Mouse (Mus musculus) retina, postnatal 1 day (tissue): Measurements from ENCODE around the gene Cxadr.

Experiments used
- DNase-seq: peaks from one replicate; pipeline ENCODE4 v3.0.0-alpha.2; 2012

Cxadr gene

GRCm38 (mm10) chr16:78373743-78374142 is 72.5 kb downstream of the Cxadr start:
- no peak for DNase-seq

- peak; percentile 9 for DNase-seq
Measured at GRCm38 (mm10) chr16:78375222-78375621, 73.9 kb downstream of the Cxadr start.

DNA sequence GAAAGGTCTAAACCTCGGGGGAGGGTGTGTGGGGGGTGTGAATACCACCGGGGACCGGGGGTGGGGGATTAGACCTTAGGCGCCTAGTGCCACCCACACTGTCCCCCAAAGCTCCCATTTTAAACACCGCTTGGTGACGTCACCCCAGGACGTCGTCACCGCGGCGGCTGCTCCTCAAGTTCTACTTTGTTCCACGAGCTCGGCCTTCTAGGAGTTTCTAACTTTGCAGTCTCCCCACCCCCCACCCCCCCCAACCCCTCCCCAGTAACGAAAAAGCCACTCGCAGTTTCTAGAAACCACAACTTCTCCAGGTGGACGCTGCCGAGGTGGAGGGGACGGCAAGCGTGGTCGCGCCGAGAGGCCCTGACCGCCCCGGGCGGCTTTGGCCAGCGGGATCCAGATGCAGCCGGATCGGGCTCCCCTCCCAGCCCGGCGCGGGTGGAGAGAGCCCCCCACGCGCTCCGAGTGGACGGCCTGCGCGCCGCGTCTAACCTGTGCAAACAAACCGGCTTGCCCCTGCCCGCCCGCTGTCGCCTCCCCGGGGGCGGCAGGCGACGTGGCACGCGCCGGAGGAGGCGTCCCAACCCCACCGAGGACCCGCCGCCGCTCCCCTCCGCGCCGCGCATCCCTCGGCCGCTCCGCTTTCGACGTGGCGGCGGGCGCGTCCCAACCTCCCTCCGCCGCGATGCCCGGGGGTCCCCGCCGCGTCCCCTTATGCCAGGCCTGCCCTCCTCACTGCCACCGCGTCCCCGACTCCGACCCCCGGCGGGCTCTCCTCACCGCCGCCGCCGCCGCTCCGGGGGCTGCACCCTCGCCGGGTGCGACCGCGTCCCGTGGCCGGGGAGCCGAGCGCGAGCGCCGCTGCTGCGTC is 74.8 kb downstream of the Cxadr start:
- DNase-seq = peak; percentile 64

DNA sequence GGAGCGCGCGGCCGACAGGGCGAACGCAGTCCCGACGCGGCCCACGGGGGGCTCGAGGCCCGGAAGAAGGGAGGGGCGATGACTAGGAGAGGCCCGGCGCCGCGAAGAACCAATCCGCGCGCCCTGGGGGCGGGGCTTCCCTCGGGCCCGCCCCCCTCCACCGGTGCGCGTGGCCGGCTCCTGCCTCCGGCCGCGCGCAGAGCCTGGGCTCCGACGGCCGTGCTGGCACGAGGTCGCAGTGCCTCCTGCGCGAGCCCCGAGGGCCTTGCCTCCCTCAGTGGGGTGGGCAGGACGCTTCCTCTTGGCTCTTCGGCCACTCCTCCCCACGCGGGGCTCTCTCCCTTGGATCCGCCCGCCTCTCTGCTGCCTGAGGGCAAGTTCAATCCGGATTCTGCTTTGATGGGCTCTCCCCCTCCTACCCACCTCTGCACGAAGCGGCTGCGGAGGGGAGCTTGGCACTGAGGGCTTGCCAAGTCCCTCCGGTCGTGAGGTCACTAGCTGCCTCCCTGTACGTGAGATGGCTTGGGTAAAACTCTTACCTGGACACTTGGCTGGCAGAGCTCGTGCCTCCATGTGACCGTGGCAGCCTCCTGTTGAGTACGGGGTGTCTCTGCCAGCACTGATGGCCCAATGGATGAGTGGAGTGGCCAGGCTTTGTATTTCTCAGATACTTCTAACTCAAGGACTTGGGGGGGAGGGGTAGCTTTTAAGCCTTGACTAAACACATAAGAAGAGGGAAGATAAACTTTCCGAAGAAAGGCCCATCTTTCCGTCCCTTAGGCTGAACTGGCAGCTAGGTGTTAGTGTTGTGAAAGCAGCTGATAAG is 75.7 kb downstream of the Cxadr start, which contains the start of gene Btg3:
Gene Btg3 (minus strand): TSS at position 448 of the 826 bp plus-strand sequence.
- DNase-seq = peak; percentile 96

DNA sequence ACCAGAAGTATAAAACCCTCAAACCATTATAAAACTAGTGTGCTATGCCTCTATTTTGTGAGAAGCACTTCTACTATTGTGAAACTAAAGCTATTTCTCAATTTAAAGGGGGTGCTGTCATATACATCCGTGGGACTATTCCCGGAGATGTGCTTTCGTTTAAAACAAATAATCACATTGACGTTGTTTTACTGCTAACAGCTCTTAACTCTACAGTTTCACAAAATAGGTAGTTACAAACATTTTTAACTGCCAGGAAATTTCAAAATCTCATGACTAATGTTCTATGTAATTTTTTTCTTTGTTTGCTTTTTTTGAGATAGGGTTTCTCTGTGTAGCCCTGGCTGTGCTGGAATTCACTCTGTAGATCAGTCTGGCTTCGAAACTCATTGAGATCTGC is 77.2 kb downstream of the Cxadr start:
- no peak for DNase-seq

- peak; percentile 21 for DNase-seq
Measured at GRCm38 (mm10) chr16:78389122-78389521, 87.8 kb downstream of the Cxadr start.

DNA sequence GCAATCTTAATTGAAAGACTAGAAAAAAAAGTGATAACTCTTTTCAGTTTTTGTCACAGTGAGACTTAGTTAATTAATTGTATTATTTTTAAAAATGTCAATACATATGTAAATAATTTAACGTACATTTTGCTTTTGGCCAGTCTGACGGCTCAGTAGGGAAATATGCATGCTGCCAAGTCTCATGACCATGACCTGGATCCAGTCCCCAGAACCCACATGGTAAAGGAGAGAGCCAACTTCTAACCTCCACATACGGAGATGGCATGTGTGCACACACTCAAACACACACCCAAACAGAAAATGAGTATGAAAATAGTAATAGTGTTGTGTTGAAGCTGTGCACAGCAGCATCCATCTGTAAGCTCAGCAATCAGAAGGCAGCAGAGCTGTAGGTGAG is 88.7 kb downstream of the Cxadr start:
- DNase-seq = no peak

GRCm38 (mm10) chr16:78391354-78391753 is 90.1 kb downstream of the Cxadr start:
- DNase-seq = no peak

GRCm38 (mm10) chr16:78398734-78399133 is 97.4 kb downstream of the Cxadr start:
- no peak for DNase-seq

- no peak for DNase-seq
Measured at GRCm38 (mm10) chr16:78399423-78399822, 98.1 kb downstream of the Cxadr start.

- no peak for DNase-seq
Measured at GRCm38 (mm10) chr16:78402316-78402715, 101.0 kb downstream of the Cxadr start.

GRCm38 (mm10) chr16:78406657-78407056 is 105.4 kb downstream of the Cxadr start:
- DNase-seq = no peak

DNA sequence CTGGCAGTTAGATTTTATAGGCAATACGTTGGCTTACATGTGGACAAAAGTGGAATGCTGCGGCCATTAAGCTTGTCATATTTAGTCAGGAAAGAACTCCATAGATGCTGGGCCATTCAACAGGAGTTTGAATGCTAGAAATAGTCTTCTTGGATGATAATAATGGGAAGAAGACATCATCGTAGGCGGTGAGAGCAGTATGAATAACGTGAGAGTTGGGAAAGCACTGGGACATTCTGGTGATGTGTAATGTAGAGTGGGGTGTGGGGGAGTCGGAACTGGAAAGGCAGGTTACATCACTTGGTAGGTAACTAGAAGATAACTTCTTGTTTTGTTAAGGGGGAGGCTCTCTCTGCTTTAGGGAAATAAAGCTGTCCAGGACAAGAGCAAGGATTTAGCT is 106.6 kb downstream of the Cxadr start:
- no peak for DNase-seq
